Mouse (Mus musculus) T-helper 17 cell (primary cell): ENCODE data around the gene Cdc14a.

Experiments used
- in situ Hi-C, 2 experiments: fragments of 300-600 bp; cut with MboI, MseI; formaldehyde crosslinking; loops; 1 replicate in 1 of 2; 2 replicates in 1 of 2; pipeline ENCODE4 v1.15.1; 2025; ENCODE audit warnings: high pct_unique_total_duplicates in 2 of 2

Cdc14a gene

GRCm38 (mm10) chr3:116375442-116375841, 48.4 kb downstream of the Cdc14a start:
- in situ Hi-C loops: no loop called here

GRCm38 (mm10) chr3:116374486-116374885, 49.3 kb downstream of the Cdc14a start:
- in situ Hi-C loops: no loop called here

- in situ Hi-C loops: no loop called here
These were observed 50.6 kb downstream of the Cdc14a start for GRCm38 (mm10) chr3:116373196-116373595.

GRCm38 (mm10) chr3:116368868-116369437, 54.9 kb downstream of the Cdc14a start:
- in situ Hi-C loops: no loop called here

- in situ Hi-C loops: no loop called here
These were observed 57.7 kb downstream of the Cdc14a start for GRCm38 (mm10) chr3:116366125-116366524.

- in situ Hi-C loops: no loop called here
These were observed 61.9 kb downstream of the Cdc14a start for GRCm38 (mm10) chr3:116361906-116362305.

GRCm38 (mm10) chr3:116361101-116361500, 62.7 kb downstream of the Cdc14a start:
- in situ Hi-C loops: no loop called here

GRCm38 (mm10) chr3:116357866-116358265, 66.0 kb downstream of the Cdc14a start:
- in situ Hi-C loops: no loop called here

- in situ Hi-C loops: no loop called here
These were observed 66.7 kb downstream of the Cdc14a start for GRCm38 (mm10) chr3:116357180-116357579.

- in situ Hi-C loops: no loop called here
These were observed 68.6 kb downstream of the Cdc14a start for GRCm38 (mm10) chr3:116355026-116355788.

GRCm38 (mm10) chr3:116352486-116352885, 71.3 kb downstream of the Cdc14a start:
- in situ Hi-C loops: no loop called here

GRCm38 (mm10) chr3:116350389-116350967, 73.4 kb downstream of the Cdc14a start:
- in situ Hi-C loops: no loop called here

- in situ Hi-C loops: loop anchor here in 1 of 2 experiments (5.0 to 10.0 kb wide), 2 partner anchors 50 to 277 kb away; no protein-coding TSS in a partner anchor
These were observed 76.3 kb downstream of the Cdc14a start for GRCm38 (mm10) chr3:116347571-116347970.

GRCm38 (mm10) chr3:116345245-116345644, 78.6 kb downstream of the Cdc14a start:
- in situ Hi-C loops: loop anchor here in 1 of 2 experiments (5.0 to 10.0 kb wide), 2 partner anchors 52 to 280 kb away; no protein-coding TSS in a partner anchor

GRCm38 (mm10) chr3:116342251-116342650, 81.6 kb downstream of the Cdc14a start:
- in situ Hi-C loops: loop anchor here (5.0 to 10.0 kb wide), 4 partner anchors 145 to 505 kb away; no protein-coding TSS in a partner anchor

GRCm38 (mm10) chr3:116340950-116341624, 82.7 kb downstream of the Cdc14a start:
- in situ Hi-C loops: loop anchor here (5.0 to 10.0 kb wide), 4 partner anchors 146 to 506 kb away; no protein-coding TSS in a partner anchor

- in situ Hi-C loops: loop anchor here (5.0 to 10.0 kb wide), 4 partner anchors 147 to 507 kb away; no protein-coding TSS in a partner anchor
These were observed 83.6 kb downstream of the Cdc14a start for GRCm38 (mm10) chr3:116340281-116340680.

- in situ Hi-C loops: loop anchor here in 1 of 2 experiments (5.0 to 10.0 kb wide), 2 partner anchors 259 to 496 kb away; no protein-coding TSS in a partner anchor
These were observed 85.2 kb downstream of the Cdc14a start for GRCm38 (mm10) chr3:116338616-116339015.

- in situ Hi-C loops: loop anchor here in 1 of 2 experiments (5.0 to 10.0 kb wide), 2 partner anchors 259 to 497 kb away; no protein-coding TSS in a partner anchor
These were observed 86.0 kb downstream of the Cdc14a start for GRCm38 (mm10) chr3:116337840-116338239.

- in situ Hi-C loops: loop anchor here in 1 of 2 experiments (5.0 to 10.0 kb wide), 2 partner anchors 262 to 500 kb away; no protein-coding TSS in a partner anchor
These were observed 88.8 kb downstream of the Cdc14a start for GRCm38 (mm10) chr3:116335036-116335435.

GRCm38 (mm10) chr3:116333711-116334110, 90.1 kb downstream of the Cdc14a start:
- in situ Hi-C loops: loop anchor here in 1 of 2 experiments (10.0 kb wide), 1 partner anchor 501 kb away; no protein-coding TSS in a partner anchor
